Mouse (Mus musculus) B cell, adult 2 months (primary cell): ENCODE results near the gene Pdss2.
"Not testable (repeated sequence)": the region's sequence is repeated elsewhere in the genome, so short reads cannot be mapped to it uniquely, and the experiment has no call there.

Experiments
- DNase-seq, 2 experiments: peaks; one replicate each; pipeline ENCODE4 v3.0.0; 2022

Pdss2 gene

GRCm38 (mm10) chr10:43244262-43244806 is 23.0 kb downstream of the Pdss2 start:
- no peak for DNase-seq

GRCm38 (mm10) chr10:43245461-43246200 is 24.3 kb downstream of the Pdss2 start:
- no peak for DNase-seq

GRCm38 (mm10) chr10:43247994-43248393 is 26.7 kb downstream of the Pdss2 start:
- DNase-seq: no peak

- no peak for DNase-seq
Observed at GRCm38 (mm10) chr10:43252324-43252723, 31.0 kb downstream of the Pdss2 start.

- DNase-seq: not testable (repeated sequence)
Observed at GRCm38 (mm10) chr10:43256965-43257364, 35.7 kb downstream of the Pdss2 start.

GRCm38 (mm10) chr10:43257500-43257899 is 36.2 kb downstream of the Pdss2 start:
- DNase-seq: not testable (repeated sequence)

- no peak for DNase-seq
Observed at GRCm38 (mm10) chr10:43271318-43271717, 50.0 kb downstream of the Pdss2 start.

GRCm38 (mm10) chr10:43272381-43272780 is 51.1 kb downstream of the Pdss2 start:
- no peak for DNase-seq

- DNase-seq: no peak
Observed at GRCm38 (mm10) chr10:43273057-43273456, 51.8 kb downstream of the Pdss2 start.

GRCm38 (mm10) chr10:43275446-43275845 is 54.2 kb downstream of the Pdss2 start:
- DNase-seq: no peak

GRCm38 (mm10) chr10:43276116-43276659 is 54.9 kb downstream of the Pdss2 start:
- no peak for DNase-seq

- DNase-seq: no peak
Observed at GRCm38 (mm10) chr10:43277266-43278145, 56.2 kb downstream of the Pdss2 start.

GRCm38 (mm10) chr10:43279637-43280288 is 58.5 kb downstream of the Pdss2 start:
- DNase-seq: no peak

GRCm38 (mm10) chr10:43285541-43285940 is 64.3 kb downstream of the Pdss2 start:
- DNase-seq: no peak

GRCm38 (mm10) chr10:43290638-43291230 is 69.4 kb downstream of the Pdss2 start:
- no peak for DNase-seq

- DNase-seq: no peak
Observed at GRCm38 (mm10) chr10:43291333-43291736, 70.0 kb downstream of the Pdss2 start.

- no peak for DNase-seq
Observed at GRCm38 (mm10) chr10:43292454-43292853, 71.2 kb downstream of the Pdss2 start.

GRCm38 (mm10) chr10:43294331-43294730 is 73.0 kb downstream of the Pdss2 start:
- no peak for DNase-seq

GRCm38 (mm10) chr10:43308105-43308810 is 87.0 kb downstream of the Pdss2 start:
- DNase-seq: no peak

GRCm38 (mm10) chr10:43310781-43311392 is 89.6 kb downstream of the Pdss2 start:
- DNase-seq: no peak

GRCm38 (mm10) chr10:43312211-43312610 is 90.9 kb downstream of the Pdss2 start:
- no peak for DNase-seq
